Mouse (Mus musculus) hindbrain, embryonic 16.5 days (tissue): ENCODE measurements at regions not wholly inside any gene's neighbourhood (a gene's known extent, or its start where the extent isn't known, plus 50 kb on each side); places are given as distances from the start of the nearest gene placed in this dataset.

ENCODE experiments used
- ATAC-seq: fragments of 200-750 bp; cut with Nextera tagmentation; 2 replicates; pipeline ENCODE4 v1.8.0; 2017; ENCODE audit warnings: moderate TSS enrichment, moderate library complexity
- H3K27ac ChIP-seq: fragments of 300-500 bp; sonication (generic); 2 replicates; pipeline ENCODE4 v1.5.1; 2014; ENCODE audit warnings: low read depth, mild to moderate bottlenecking, control low read depth, low read length, moderate library complexity
- H3K27me3 ChIP-seq: fragments of 300-500 bp; sonication (generic); replicated peaks from 2 replicates; pipeline ENCODE4 v1.6.1; 2014; ENCODE audit warnings: low read length; ENCODE audit not compliant: control insufficient read depth, insufficient read depth
- H3K36me3 ChIP-seq: fragments of 300-500 bp; sonication (generic); 2 replicates; pipeline ENCODE4 v1.6.1; 2014; ENCODE audit warnings: mild to moderate bottlenecking, low read length, moderate library complexity, mixed read lengths; ENCODE audit not compliant: control insufficient read depth, insufficient read depth
- H3K4me1 ChIP-seq: fragments of 300-500 bp; sonication (generic); 2 replicates; pipeline ENCODE4 v1.6.1; 2014; ENCODE audit warnings: low read depth, low read length; ENCODE audit not compliant: control insufficient read depth, insufficient read depth
- H3K4me2 ChIP-seq: fragments of 300-500 bp; sonication (generic); 2 replicates; pipeline ENCODE4 v1.6.1; 2014; ENCODE audit warnings: mild to moderate bottlenecking, low read length, control low read depth, moderate library complexity
- H3K4me3 ChIP-seq: fragments of 300-500 bp; sonication (generic); 2 replicates; pipeline ENCODE4 v1.5.1; 2014; ENCODE audit warnings: mild to moderate bottlenecking, low read length, control low read depth, moderate library complexity
- H3K9ac ChIP-seq: fragments of 300-500 bp; sonication (generic); 2 replicates; pipeline ENCODE4 v1.6.1; 2014; ENCODE audit warnings: low read depth, mild to moderate bottlenecking, control low read depth, low read length, moderate library complexity
- H3K9me3 ChIP-seq: fragments of 300-500 bp; sonication (generic); 2 replicates; pipeline ENCODE4 v1.6.1; 2014; ENCODE audit warnings: mild to moderate bottlenecking, low read length, moderate library complexity; ENCODE audit not compliant: control insufficient read depth
- WGBS: fragments of 180-500 bp; shearing (Covaris S2); extraction: QIAGEN DNeasy Blood & Tissue Kit; methylation state at CpG from one replicate; pipeline ENCODE4 v1.1.7; 2014; 5-methylcytosine and 5-hydroxymethylcytosine counted together

GRCm38 (mm10) chr7:124915637-124916036, 528.8 kb upstream of the Kdm8 start:
- Histone ChIP-seq H3K36me3 (no peaks in the 10 kb centered on the region), H3K27me3 (no peaks in the 10 kb centered on the region), H3K9me3 (no peaks in the 10 kb centered on the region), H3K27ac (no peak overlapping the region), H3K4me2 (no peak overlapping the region), H3K4me3 (no peak overlapping the region), H3K4me1 (no peaks in the 10 kb centered on the region; the same call in 1 of the 2 replicates), H3K9ac (no peak overlapping the region)
- ATAC-seq: no peak
- 76% methylated on average over 5 of the region's 5 CpGs for WGBS

- H3K27ac ChIP-seq: no peak overlapping the region
- H3K36me3 ChIP-seq: no peaks in the 10 kb centered on the region
- no peak overlapping the region for H3K4me2 ChIP-seq
- 32% methylated on average over 5 of the region's 5 CpGs for WGBS
- no peak overlapping the region for H3K9ac ChIP-seq
- no peaks in the 10 kb centered on the region for H3K9me3 ChIP-seq
- no peak for ATAC-seq
- H3K4me3 ChIP-seq: no peak overlapping the region
- H3K4me1 ChIP-seq: no peaks in the 10 kb centered on the region; the same call in 1 of the 2 replicates
- no peaks in the 10 kb centered on the region for H3K27me3 ChIP-seq
These were observed 526.8 kb upstream of the Kdm8 start for GRCm38 (mm10) chr7:124917606-124918120.

- Histone ChIP-seq H3K4me2 (no peak overlapping the region), H3K27me3 (no peaks in the 10 kb centered on the region), H3K36me3 (no peaks in the 10 kb centered on the region), H3K9ac (no peak overlapping the region), H3K4me1 (no peaks in the 10 kb centered on the region), H3K27ac (no peak overlapping the region), H3K4me3 (no peak overlapping the region), H3K9me3 (no peaks in the 10 kb centered on the region)
- ATAC-seq: no peak
- WGBS: 87% methylated on average over 7 of the region's 7 CpGs
These were observed 521.7 kb upstream of the Kdm8 start for GRCm38 (mm10) chr7:124922806-124923205.

- H3K9me3 ChIP-seq: no peaks in the 10 kb centered on the region
- 82% methylated on average over 3 of the region's 3 CpGs for WGBS
- no peak for ATAC-seq
These were observed 510.9 kb upstream of the Kdm8 start for GRCm38 (mm10) chr7:124933573-124933972.

GRCm38 (mm10) chr7:124939357-124939756, 505.1 kb upstream of the Kdm8 start:
- Histone ChIP-seq H3K9ac (no peak overlapping the region), H3K27me3 (no peaks in the 10 kb centered on the region), H3K36me3 (no peaks in the 10 kb centered on the region), H3K4me3 (no peak overlapping the region), H3K4me1 (no peaks in the 10 kb centered on the region), H3K9me3 (no peaks in the 10 kb centered on the region), H3K27ac (no peak overlapping the region), H3K4me2 (no peak overlapping the region)
- ATAC-seq: no peak
- 81% methylated on average over 1 of the region's 1 CpGs for WGBS

More at GRCm38 (mm10) chr7:124933573-124933972, 510.9 kb upstream of the Kdm8 start:
- H3K27ac ChIP-seq: no peak overlapping the region
- H3K9ac ChIP-seq: no peak overlapping the region
- no peaks in the 10 kb centered on the region for H3K36me3 ChIP-seq
- H3K4me2 ChIP-seq: no peak overlapping the region
- no peak overlapping the region for H3K4me3 ChIP-seq
- no peaks in the 10 kb centered on the region for H3K27me3 ChIP-seq
- H3K4me1 ChIP-seq: no peaks in the 10 kb centered on the region

- H3K27ac ChIP-seq: peak overlapping the region; percentile 54; the same call in 1 of the 2 replicates
- 54% methylated on average over 4 of the region's 4 CpGs for WGBS
- H3K4me1 ChIP-seq: no peaks in the 10 kb centered on the region
- H3K4me2 ChIP-seq: no peak overlapping the region
- no peaks in the 10 kb centered on the region for H3K9me3 ChIP-seq
- 0 out of 2 replicates have a peak overlapping the region, but pooled peaks have one; percentile 19 for H3K9ac ChIP-seq
- no peak overlapping the region for H3K4me3 ChIP-seq
- no peaks in the 10 kb centered on the region for H3K27me3 ChIP-seq
- 0 out of 2 replicates have a peak, but pooled peaks have one; percentile 48 for ATAC-seq
- H3K36me3 ChIP-seq: no peaks in the 10 kb centered on the region
These were observed 502.9 kb upstream of the Kdm8 start for GRCm38 (mm10) chr7:124941527-124941926.

- Histone ChIP-seq H3K27ac (no peak overlapping the region), H3K4me2 (no peak overlapping the region), H3K9me3 (no peaks in the 10 kb centered on the region), H3K4me3 (no peak overlapping the region), H3K4me1 (no peaks in the 10 kb centered on the region), H3K36me3 (no peaks in the 10 kb centered on the region), H3K27me3 (no peaks in the 10 kb centered on the region), H3K9ac (no peak overlapping the region)
- no peak for ATAC-seq
- WGBS: 35% methylated on average over 1 of the region's 1 CpGs
These were observed 498.1 kb upstream of the Kdm8 start for GRCm38 (mm10) chr7:124946424-124946823.

- Histone ChIP-seq H3K4me1 (no peaks in the 10 kb centered on the region), H3K4me3 (no peak overlapping the region), H3K27ac (no peak overlapping the region), H3K36me3 (no peaks in the 10 kb centered on the region), H3K9me3 (no peaks in the 10 kb centered on the region), H3K4me2 (no peak overlapping the region), H3K9ac (no peak overlapping the region), H3K27me3 (no peaks in the 10 kb centered on the region)
- WGBS: 84% methylated on average over 6 of the region's 6 CpGs
- ATAC-seq: no peak
These were observed 487.1 kb upstream of the Kdm8 start for GRCm38 (mm10) chr7:124957329-124957728.

GRCm38 (mm10) chr7:124974870-124975488, 469.5 kb upstream of the Kdm8 start:
- Histone ChIP-seq H3K4me2 (no peak overlapping the region), H3K36me3 (no peaks in the 10 kb centered on the region), H3K27me3 (no peaks in the 10 kb centered on the region), H3K9ac (no peak overlapping the region), H3K27ac (no peak overlapping the region), H3K9me3 (no peaks in the 10 kb centered on the region), H3K4me1 (no peaks in the 10 kb centered on the region), H3K4me3 (no peak overlapping the region)
- ATAC-seq: no peak
- 58% methylated on average over 5 of the region's 5 CpGs for WGBS
